Mouse (Mus musculus) testis, adult 2 months (tissue): ENCODE data around the gene Col10a1. TPM values are rescaled to one million over a fixed set of nuclear protein-coding genes. Genes with fewer than 3 reads are reported as not detected.

Source experiments
- H3K27ac ChIP-seq: fragments of 200-500 bp; 2 replicates; pipeline ENCODE4 v1.5.1; 2012; ENCODE audit warnings: low read depth, low read length; ENCODE audit not compliant: control insufficient read depth, insufficient read depth
- H3K27me3 ChIP-seq: fragments of 200-500 bp; 2 replicates; pipeline ENCODE4 v1.6.1; 2012; ENCODE audit warnings: mild to moderate bottlenecking, low read length, moderate library complexity; ENCODE audit not compliant: control insufficient read depth, insufficient read depth
- H3K36me3 ChIP-seq: fragments of 200-500 bp; 2 replicates; pipeline ENCODE4 v1.6.1; 2012; ENCODE audit warnings: mild to moderate bottlenecking, low read length; ENCODE audit not compliant: control insufficient read depth, insufficient read depth
- H3K4me1 ChIP-seq: fragments of 200-500 bp; 2 replicates; pipeline ENCODE4 v1.6.1; 2012; ENCODE audit warnings: low read length; ENCODE audit not compliant: control insufficient read depth, insufficient read depth
- H3K4me3 ChIP-seq: fragments of 200-500 bp; 2 replicates; pipeline ENCODE4 v1.5.1; 2012; ENCODE audit warnings: low read depth, mild to moderate bottlenecking, low read length, moderate library complexity, mixed read lengths; ENCODE audit not compliant: control insufficient read depth
- CTCF ChIP-seq: fragments of 200-500 bp; IDR thresholded peaks from 2 replicates; pipeline ENCODE4 v1.5.1; 2012; ENCODE audit warnings: low read depth, mild to moderate bottlenecking, inconsistent platforms, low read length, moderate library complexity; ENCODE audit not compliant: control insufficient read depth, insufficient read depth, insufficient replicate concordance
- POLR2A ChIP-seq: fragments of 200-500 bp; IDR thresholded peaks from 2 replicates; pipeline ENCODE4 v1.6.1; 2012; ENCODE audit warnings: low read depth, mild to moderate bottlenecking, inconsistent platforms, low read length, moderate library complexity; ENCODE audit not compliant: control insufficient read depth
- polyA plus RNA-seq: library from polyadenylated mRNA; depleted of rRNA; stranded (reverse); fragments of >200 nt; gene quantifications from 2 replicates; pipeline ENCODE4 v1.2.3, GENCODE M21; 2012; rRNA removed

Gene Col10a1
- not detected in 2 replicates for polyA plus RNA-seq

DNA sequence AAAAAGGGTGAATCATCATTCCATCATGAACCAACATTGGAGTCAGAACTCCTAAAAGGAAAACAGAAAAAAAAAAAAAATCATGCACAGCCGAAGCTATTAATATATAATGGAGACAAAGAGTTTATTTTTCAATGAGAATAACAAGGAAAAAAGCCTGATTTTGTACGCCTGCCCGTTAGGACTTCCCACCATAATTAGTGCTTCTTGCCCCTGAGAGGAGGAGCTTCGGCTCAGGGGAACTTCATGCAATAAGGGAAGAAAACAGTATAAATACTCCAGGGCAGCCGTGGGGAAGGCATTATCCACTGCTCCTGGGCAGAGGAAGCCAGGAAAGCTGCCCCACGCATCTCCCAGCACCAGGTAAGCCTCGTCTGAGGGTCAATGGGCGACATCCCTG lies at the start of gene Col10a1:
TSS of gene Col10a1 (plus strand) at position 301 of the 400 bp plus-strand sequence.
- Histone ChIP-seq H3K27ac (no peak within 1 kb of the TSS), H3K4me1 (no peaks in the 10 kb centered on the region; the same call in 1 of the 2 replicates), H3K36me3 (no peaks in the 10 kb centered on the region), H3K27me3 (no peaks in the 10 kb centered on the region), H3K4me3 (no peak within 1 kb of the TSS)
- TF ChIP-seq POLR2A = no peak
- no peak for TF ChIP-seq CTCF

DNA sequence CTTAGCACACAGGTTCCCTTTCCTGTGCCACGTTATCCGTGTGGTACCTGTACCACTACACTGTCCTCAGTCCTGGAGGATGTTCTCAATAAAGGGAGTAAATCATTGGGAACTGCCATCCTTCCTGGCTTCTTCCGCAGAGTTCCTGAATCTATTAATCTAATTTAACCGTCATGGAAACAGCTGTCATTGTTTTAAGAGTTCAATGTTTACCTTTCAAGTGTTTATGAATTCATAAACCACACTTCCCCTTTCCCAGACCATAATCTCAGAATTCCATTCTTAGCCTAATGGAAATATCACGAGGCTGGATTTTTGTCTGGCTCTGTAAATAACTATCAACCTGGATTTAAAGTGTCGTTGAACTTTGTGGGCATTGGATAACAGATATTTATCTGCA lies 48.8 kb upstream of the Col10a1 start:
- TF ChIP-seq POLR2A = no peak
- TF ChIP-seq CTCF = no peak
- H3K4me3 ChIP-seq = no peak overlapping the region
- H3K36me3 ChIP-seq = no peaks in the 10 kb centered on the region
- H3K27me3 ChIP-seq = no peaks in the 10 kb centered on the region
- H3K27ac ChIP-seq = no peak overlapping the region
- no peaks in the 10 kb centered on the region for H3K4me1 ChIP-seq

DNA sequence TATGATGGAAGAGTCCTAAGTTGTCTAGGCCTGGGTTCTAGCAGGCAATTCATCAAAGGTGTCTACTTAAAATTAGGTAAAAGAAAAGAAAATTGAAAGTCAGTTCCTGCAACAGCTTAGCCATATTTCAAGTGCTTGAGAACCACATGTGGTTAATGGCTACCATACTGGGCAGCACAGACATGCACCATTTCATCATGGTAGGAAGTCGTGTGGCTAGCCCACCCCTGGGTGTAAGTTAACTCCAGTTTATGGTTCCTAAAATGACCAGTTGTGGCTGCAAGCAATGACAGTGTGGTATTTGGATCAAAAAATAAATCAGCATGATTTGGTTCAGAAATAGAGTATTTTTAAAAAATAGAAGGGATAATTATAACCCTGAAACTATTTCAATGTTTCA lies 47.9 kb upstream of the Col10a1 start:
- TF ChIP-seq CTCF (no peak), POLR2A (no peak)
- Histone ChIP-seq H3K36me3 (no peaks in the 10 kb centered on the region), H3K27me3 (no peaks in the 10 kb centered on the region)

DNA sequence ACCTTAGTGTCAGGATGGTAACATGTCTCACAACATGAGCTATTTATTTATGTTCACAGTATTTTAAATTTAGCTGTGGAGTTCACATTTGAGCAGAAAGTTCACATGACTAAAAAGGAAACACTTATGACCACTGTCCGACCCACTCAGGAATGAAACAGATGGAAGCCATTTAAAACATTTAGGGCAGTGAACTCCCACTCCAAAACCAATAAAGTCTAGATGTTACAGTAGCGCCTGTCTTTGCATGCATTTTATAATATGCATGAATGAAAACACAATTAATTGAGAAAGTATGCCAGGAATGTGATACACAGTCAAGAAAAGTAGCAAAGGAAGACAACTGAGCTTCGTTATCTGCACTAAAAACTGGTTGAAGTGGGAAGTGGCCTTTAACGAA lies 37.6 kb upstream of the Col10a1 start:
- H3K4me3 ChIP-seq = no peak overlapping the region
- no peaks in the 10 kb centered on the region for H3K27me3 ChIP-seq
- TF ChIP-seq POLR2A (no peak), CTCF (no peak)
- no peaks in the 10 kb centered on the region for H3K4me1 ChIP-seq
- no peak overlapping the region for H3K27ac ChIP-seq
- no peaks in the 10 kb centered on the region for H3K36me3 ChIP-seq

More for the DNA sequence above, 47.9 kb upstream of the Col10a1 start:
- no peak overlapping the region for H3K4me3 ChIP-seq
- no peak overlapping the region for H3K27ac ChIP-seq
- H3K4me1 ChIP-seq = no peaks in the 10 kb centered on the region

DNA sequence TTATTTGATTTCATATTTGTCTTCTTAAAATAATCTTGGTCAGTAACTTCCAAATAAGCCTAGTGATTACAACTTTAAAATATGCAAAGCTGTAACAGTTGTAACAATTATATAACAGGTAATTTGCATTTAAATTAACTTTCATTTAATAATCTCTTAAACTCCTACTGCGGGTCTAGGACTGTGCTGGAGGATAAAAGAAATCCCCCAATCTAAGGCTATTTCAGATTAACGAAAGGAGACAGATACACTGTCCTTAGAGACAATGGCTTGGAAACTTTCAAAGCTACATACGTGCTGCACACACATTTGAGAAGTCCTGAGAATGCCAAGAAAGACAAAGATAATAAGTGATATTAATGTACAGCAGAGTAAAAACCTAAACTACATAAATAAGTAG lies 31.5 kb upstream of the Col10a1 start:
- Histone ChIP-seq H3K27ac (no peak overlapping the region), H3K27me3 (no peaks in the 10 kb centered on the region), H3K4me1 (no peaks in the 10 kb centered on the region), H3K36me3 (no peaks in the 10 kb centered on the region), H3K4me3 (no peak overlapping the region)
- no peak for TF ChIP-seq CTCF
- no peak for TF ChIP-seq POLR2A

DNA sequence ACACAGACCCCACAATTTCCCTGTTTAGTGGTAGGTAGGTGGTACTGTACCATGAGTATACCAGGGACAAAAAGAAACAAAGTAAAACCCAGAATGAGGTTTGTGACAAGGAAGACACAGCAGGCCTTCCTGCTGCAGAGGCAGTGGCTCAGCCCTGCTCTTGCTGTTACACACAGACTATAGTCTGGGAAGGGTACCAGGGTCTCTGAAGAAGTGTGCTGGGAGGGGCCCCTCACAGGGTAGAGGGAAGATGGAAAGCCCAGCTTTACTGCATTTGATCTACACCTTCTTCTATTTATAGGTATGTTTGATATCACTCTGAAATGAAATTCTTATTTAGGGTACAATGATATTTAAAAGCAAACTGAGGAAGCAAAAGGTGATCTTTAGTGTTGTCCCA lies 26.0 kb upstream of the Col10a1 start:
- Histone ChIP-seq H3K27me3 (no peaks in the 10 kb centered on the region), H3K4me1 (no peaks in the 10 kb centered on the region), H3K27ac (no peak overlapping the region), H3K36me3 (no peaks in the 10 kb centered on the region), H3K4me3 (no peak overlapping the region)
- TF ChIP-seq CTCF = no peak
- TF ChIP-seq POLR2A = no peak

DNA sequence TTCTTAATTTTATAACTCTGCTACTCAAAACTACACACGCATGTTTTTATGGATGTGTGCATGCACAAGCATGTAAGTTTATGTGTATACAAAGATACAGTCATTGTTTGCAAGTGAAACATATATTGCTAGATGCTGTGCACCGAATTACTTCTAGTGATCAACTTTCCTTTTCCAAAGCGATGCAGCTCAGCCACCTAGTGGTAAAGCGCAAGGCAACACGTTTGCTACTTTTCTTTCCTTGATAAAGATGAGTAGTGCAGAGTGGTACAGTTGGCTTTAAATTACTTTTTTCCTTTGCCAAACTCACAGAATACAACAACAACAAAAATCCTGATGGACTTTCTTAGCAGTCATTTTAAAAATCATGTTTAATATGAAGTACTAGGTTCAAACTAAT lies 21.6 kb upstream of the Col10a1 start:
- no peaks in the 10 kb centered on the region for H3K36me3 ChIP-seq
- TF ChIP-seq POLR2A = no peak
- no peak; the same call in 1 of the 2 replicates for TF ChIP-seq CTCF
- H3K4me1 ChIP-seq = no peaks in the 10 kb centered on the region
- no peaks in the 10 kb centered on the region for H3K27me3 ChIP-seq
- no peak overlapping the region for H3K4me3 ChIP-seq
- H3K27ac ChIP-seq = no peak overlapping the region

DNA sequence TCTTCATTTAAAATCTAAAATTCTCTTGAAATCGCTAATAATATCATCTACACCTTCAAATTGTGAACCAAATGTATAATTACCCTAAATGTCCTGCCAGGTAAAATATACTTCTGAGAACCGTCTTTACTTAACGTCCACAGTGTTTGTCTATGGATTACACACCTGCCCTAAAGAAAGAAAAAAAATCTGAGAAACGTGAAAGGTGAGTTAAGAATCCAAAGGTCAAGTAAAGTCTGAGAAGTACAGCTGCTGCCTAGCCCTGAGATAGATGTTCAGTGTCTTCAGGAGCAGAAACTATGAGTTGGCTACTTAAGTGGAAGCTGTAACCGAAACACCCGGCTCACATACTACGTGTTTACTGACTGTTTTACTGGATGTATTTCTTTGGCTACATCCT lies 16.4 kb upstream of the Col10a1 start:
- no peak for TF ChIP-seq CTCF
- no peak overlapping the region for H3K27ac ChIP-seq
- H3K27me3 ChIP-seq = no peaks in the 10 kb centered on the region

More for the DNA sequence above, 16.4 kb upstream of the Col10a1 start:
- H3K4me1 ChIP-seq = no peaks in the 10 kb centered on the region
- H3K4me3 ChIP-seq = no peak overlapping the region
- no peaks in the 10 kb centered on the region for H3K36me3 ChIP-seq
